Mouse (Mus musculus): ENCODE results near the gene Csnka2ip.

GRCm38 (mm10) chr16:64585599-64586261 lies 16.5 kb downstream of the Csnka2ip start:
- TF ChIP-seq CTCF (IDR thresholded peaks at IDR 0.05; ENCODE audit: extremely low read depth, insufficient read depth, insufficient read length, insufficient replicate concordance): no peak
- TF ChIP-seq POLR2A (IDR thresholded peaks at IDR 0.05; ENCODE audit: low read depth, low read length): no peak
